Mouse (Mus musculus) limb, embryonic 12.5 days (tissue): ENCODE data around the gene Orai2. TPM values are rescaled to one million over a fixed set of nuclear protein-coding genes. Genes with fewer than 3 reads are reported as not detected.

Experiments
- microRNA-seq: library from miRNA; unstranded; fragments of <30 nt; microRNA quantifications from one replicate; pipeline ENCODE4, GENCODE M21; 2017
- polyA plus RNA-seq: library from polyadenylated mRNA; unstranded; fragments of >200 nt; fragmentation: Nextera tagmentation; extraction: Ambion mirVana; gene quantifications from 2 replicates; pipeline ENCODE4 v1.2.1, GENCODE M21; 2016

The Orai2 gene
- polyA plus RNA-seq, 1 experiment from 2014 or later = 9.9 TPM

Small RNA genes lying within 50 kb of the gene (microRNA-seq; reads per million reads assigned to microRNA genes)
- not detected for gene Mir7035

Other genes starting within 250 kb of the Orai2 start
- gene Ywhag, start 236.1 kb downstream of the Orai2 start, polyA plus RNA-seq = 180 and 182 TPM in 2 replicates
- gene Ssc4d, start 196.2 kb downstream of the Orai2 start, polyA plus RNA-seq = 4.8 and 5.6 TPM in 2 replicates
- not detected in 2 replicates for gene Zp3, start 190.6 kb downstream of the Orai2 start, polyA plus RNA-seq
- gene Dtx2, start 175.9 kb downstream of the Orai2 start, polyA plus RNA-seq = 39.2 and 40.4 TPM in 2 replicates
- 0.13 and 0.24 TPM in 2 replicates for gene Upk3b, start 132.2 kb downstream of the Orai2 start, polyA plus RNA-seq
- 5.0 and 5.4 TPM in 2 replicates for gene Upk3bl, start 116.2 kb downstream of the Orai2 start, polyA plus RNA-seq
- 9.2 and 9.7 TPM in 2 replicates for gene Rasa4, start 86.8 kb downstream of the Orai2 start, polyA plus RNA-seq
- gene Polr2j, start 54.1 kb downstream of the Orai2 start, polyA plus RNA-seq = 253 and 261 TPM in 2 replicates
- 49.6 and 50.2 TPM in 2 replicates for gene Lrwd1, start 34.6 kb downstream of the Orai2 start, polyA plus RNA-seq
- 27.7 and 29.9 TPM in 2 replicates for gene Alkbh4, start 34.6 kb downstream of the Orai2 start, polyA plus RNA-seq
- gene Prkrip1, start 28.2 kb upstream of the Orai2 start, polyA plus RNA-seq = 59.1 and 65.1 TPM in 2 replicates
- 14.8 and 15.0 TPM in 2 replicates for gene Sh2b2, start 75.8 kb upstream of the Orai2 start, polyA plus RNA-seq